Mouse (Mus musculus): ENCODE measurements around the gene Grm2.

- TF ChIP-seq POLR2A (IDR thresholded peaks at IDR 0.05; ENCODE audit: low read depth, low read length) (no peak), CTCF (IDR thresholded peaks at IDR 0.05; ENCODE audit: borderline replicate concordance, insufficient read depth, low read length) (no peak)
Observed at GRCm38 (mm10) chr9:106610727-106611126, 45.2 kb downstream of the Grm2 start.
